Mouse (Mus musculus) embryonic fibroblast, embryonic 13.5 days (primary cell): ENCODE measurements around the gene Ice2.

ENCODE experiments used
- CTCF ChIP-seq: IDR thresholded peaks from 2 replicates; pipeline ENCODE4 v1.5.1; 2011; ENCODE audit warnings: mild to moderate bottlenecking, control low read depth, low read length, moderate library complexity, borderline replicate concordance; ENCODE audit not compliant: insufficient read depth
- POLR2A ChIP-seq: IDR thresholded peaks from 2 replicates; pipeline ENCODE4 v1.6.1; 2011; ENCODE audit warnings: low read depth, mild to moderate bottlenecking, control low read depth, low read length, moderate library complexity

DNA sequence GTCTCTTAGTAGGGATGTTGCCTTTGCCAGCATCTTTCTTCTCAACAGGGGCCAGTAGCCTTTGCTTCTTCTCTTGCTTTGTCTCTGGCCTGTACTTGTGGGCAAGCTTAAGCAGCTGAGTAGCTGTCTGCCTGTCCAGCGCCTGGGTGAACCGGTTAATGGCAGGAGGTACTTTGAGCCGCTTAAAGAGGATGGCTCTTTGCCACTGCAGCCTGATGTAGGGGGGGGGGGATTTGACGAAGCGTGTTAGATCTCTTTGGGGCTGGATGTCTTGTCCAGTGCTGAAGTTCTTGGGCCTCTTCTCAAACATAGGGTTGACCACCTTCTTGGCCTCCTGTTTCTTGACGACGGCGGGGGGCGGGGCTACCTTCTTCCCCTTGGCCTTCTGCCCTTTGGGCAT, 52.9 kb downstream of the Ice2 start:
- TF ChIP-seq CTCF (no peak), POLR2A (no peak)
